Mouse (Mus musculus): ENCODE results near the gene Olfr209.
"Not testable (repeated sequence)": the region's sequence is repeated elsewhere in the genome, so short reads cannot be mapped to it uniquely, and the experiment has no call there.

GRCm38 (mm10) chr16:59323262-59323661 is 40.5 kb downstream of the Olfr209 start:
- not testable (repeated sequence) for TF ChIP-seq CTCF (IDR thresholded peaks at IDR 0.05; ENCODE audit: extremely low read depth, insufficient read length, insufficient replicate concordance, low read depth, low read length); POLR2A (IDR thresholded peaks at IDR 0.05; ENCODE audit: low read depth, low read length)
